Mouse (Mus musculus) liver, embryonic 15.5 days (tissue): ENCODE results near the gene Wdr78. TPM values are rescaled to one million over a fixed set of nuclear protein-coding genes. Genes with fewer than 3 reads are reported as not detected.

Experiments
- ATAC-seq: fragments of 200-750 bp; cut with Nextera tagmentation; 2 replicates; pipeline ENCODE4 v1.8.0; 2017; ENCODE audit warnings: moderate number of reproducible peaks, mild to moderate bottlenecking, moderate library complexity; ENCODE audit not compliant: insufficient read depth
- H3K27ac ChIP-seq: fragments of 300-500 bp; sonication (generic); replicated peaks from 2 replicates; pipeline ENCODE4 v1.5.1; 2015; ENCODE audit warnings: mild to moderate bottlenecking, inconsistent platforms
- H3K27me3 ChIP-seq: fragments of 300-500 bp; sonication (generic); 2 replicates; pipeline ENCODE4 v1.6.1; 2015; ENCODE audit warnings: mild to moderate bottlenecking, inconsistent platforms
- H3K36me3 ChIP-seq: fragments of 300-500 bp; sonication (generic); replicated peaks from 2 replicates; pipeline ENCODE4 v1.6.1; 2015; ENCODE audit warnings: moderate library complexity, mild to moderate bottlenecking, inconsistent platforms
- H3K4me1 ChIP-seq: fragments of 300-500 bp; sonication (generic); replicated peaks from 2 replicates; pipeline ENCODE4 v1.6.1; 2015; ENCODE audit warnings: inconsistent platforms
- H3K4me2 ChIP-seq: fragments of 300-500 bp; sonication (generic); 2 replicates; pipeline ENCODE4 v1.6.1; 2015; ENCODE audit warnings: moderate library complexity, mild to moderate bottlenecking, inconsistent platforms
- H3K4me3 ChIP-seq: fragments of 300-500 bp; sonication (generic); replicated peaks from 2 replicates; pipeline ENCODE4 v1.5.1; 2015; ENCODE audit warnings: mild to moderate bottlenecking, inconsistent platforms
- H3K9ac ChIP-seq: fragments of 300-500 bp; sonication (generic); 2 replicates; pipeline ENCODE4 v1.6.1; 2015; ENCODE audit warnings: moderate library complexity, mild to moderate bottlenecking, inconsistent platforms
- H3K9me3 ChIP-seq: fragments of 300-500 bp; sonication (generic); replicated peaks from 2 replicates; pipeline ENCODE4 v1.6.1; 2016; ENCODE audit warnings: inconsistent platforms
- WGBS: fragments of 180-500 bp; shearing (Covaris S2); methylation state at CpG from one replicate; pipeline ENCODE4 v1.1.7; 2015; ENCODE audit warnings: mixed read lengths; ENCODE audit not compliant: insufficient replicate concordance; 5-methylcytosine and 5-hydroxymethylcytosine counted together
- polyA plus RNA-seq: library from polyadenylated mRNA; unstranded; fragments of >200 nt; fragmentation: Nextera tagmentation; extraction: Ambion mirVana; gene quantifications from 2 replicates; pipeline ENCODE4 v1.2.1, GENCODE M21; 2015

The Wdr78 gene
- polyA plus RNA-seq, 1 experiment from 2014 or later, result 0.45 TPM

DNA sequence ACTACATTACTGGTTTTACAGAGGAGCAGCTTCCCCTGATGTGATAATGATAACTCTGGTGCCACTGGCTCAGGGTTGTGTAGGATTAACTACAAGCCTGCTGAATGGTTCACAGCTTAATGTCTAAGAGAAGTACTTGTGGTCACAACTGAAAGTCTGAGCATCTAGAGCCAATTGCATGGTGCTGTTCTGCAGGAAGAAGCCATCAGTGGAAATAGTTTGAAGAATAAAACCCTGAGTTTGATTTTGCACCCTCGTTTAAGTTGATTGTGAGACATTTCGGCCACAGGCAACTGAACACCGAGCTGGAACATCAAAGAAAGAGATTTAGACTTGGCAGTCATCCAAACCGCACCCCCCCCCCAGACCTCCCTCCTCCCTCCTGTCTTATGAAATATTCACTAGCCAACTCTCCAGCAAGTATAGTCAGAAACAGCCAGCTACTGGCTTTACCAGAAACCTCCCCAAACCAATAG lies 107.4 kb downstream of the Wdr78 start:
- no peak for ATAC-seq
- no peaks in the 10 kb centered on the region for H3K9me3 ChIP-seq
- H3K4me3 ChIP-seq, result no peak overlapping the region

DNA sequence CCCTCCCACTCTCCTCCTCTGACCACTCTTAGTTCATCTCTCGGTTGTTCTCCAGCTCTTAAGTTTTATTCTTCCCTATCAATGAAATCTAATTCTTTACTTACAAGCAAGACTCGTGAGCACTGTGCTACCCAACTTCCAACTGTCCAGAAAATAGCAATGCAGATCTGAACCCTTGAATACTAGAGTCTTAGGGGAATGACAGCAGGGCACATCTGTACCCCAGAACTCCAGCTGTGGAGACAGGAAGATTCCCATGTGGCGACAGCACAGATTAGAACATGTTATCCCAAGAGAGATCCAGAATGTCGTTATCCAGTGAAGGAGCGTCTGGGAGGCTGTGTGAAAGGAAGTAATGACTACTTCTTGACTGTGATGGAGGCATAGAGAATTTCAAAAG lies 108.1 kb downstream of the Wdr78 start:
- H3K4me2 ChIP-seq, result no peak overlapping the region
- ATAC-seq, result no peak
- 64% methylated on average over 5 of the region's 5 CpGs for WGBS
- no peaks in the 10 kb centered on the region for H3K9me3 ChIP-seq
- H3K27ac ChIP-seq, result no peak overlapping the region
- H3K9ac ChIP-seq, result no peak overlapping the region
- no peaks in the 10 kb centered on the region for H3K36me3 ChIP-seq
- H3K4me3 ChIP-seq, result no peak overlapping the region
- 0 out of 2 replicates have a peak, but pooled peaks cover 5% of the 10 kb centered on the region for H3K4me1 ChIP-seq
- H3K27me3 ChIP-seq, result no peaks in the 10 kb centered on the region

More for the DNA sequence above, 107.4 kb downstream of the Wdr78 start:
- H3K36me3 ChIP-seq, result no peaks in the 10 kb centered on the region
- H3K27ac ChIP-seq, result no peak overlapping the region
- H3K4me1 ChIP-seq, result 0 out of 2 replicates have a peak, but pooled peaks cover 5% of the 10 kb centered on the region
- 41% methylated on average over 4 of the region's 4 CpGs for WGBS
- H3K27me3 ChIP-seq, result no peaks in the 10 kb centered on the region
- no peak overlapping the region for H3K9ac ChIP-seq
- no peak overlapping the region for H3K4me2 ChIP-seq

DNA sequence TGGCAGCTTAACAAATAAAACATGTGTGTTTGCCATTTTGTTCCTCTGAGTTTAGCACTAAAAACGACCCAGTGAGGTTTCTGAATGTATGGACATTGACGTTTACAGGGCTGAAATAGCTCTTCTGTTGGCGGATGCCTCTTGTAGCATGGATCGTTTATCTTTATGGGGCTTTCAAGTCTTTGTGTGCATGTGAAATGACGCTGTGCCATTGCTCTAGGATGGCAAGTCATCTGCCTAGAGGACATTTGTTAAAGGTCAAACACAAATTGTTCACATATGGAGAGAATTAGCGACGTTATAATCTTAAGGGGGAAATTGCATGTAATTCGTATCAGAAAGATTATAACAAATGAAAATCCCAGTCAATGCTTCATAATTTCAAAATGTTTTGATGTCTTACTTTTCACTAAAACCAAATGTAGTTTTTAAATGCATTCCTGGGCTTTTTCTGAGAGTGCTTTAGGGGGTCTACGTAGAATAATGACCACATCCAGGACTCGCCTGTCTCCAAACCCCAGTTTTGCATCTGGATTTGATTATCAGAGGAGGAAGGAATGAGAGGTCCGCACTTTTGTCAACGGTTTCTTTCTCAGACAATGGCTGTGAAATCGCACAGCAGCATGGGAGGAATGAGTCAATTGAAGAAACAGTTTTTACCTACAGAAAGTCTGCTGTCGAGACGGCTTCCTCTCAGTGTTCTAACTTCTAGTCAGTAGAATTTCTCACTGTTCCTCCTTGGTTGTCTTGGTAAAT lies 109.0 kb downstream of the Wdr78 start:
- no peak overlapping the region for H3K9ac ChIP-seq
- no peak overlapping the region for H3K4me2 ChIP-seq
- H3K36me3 ChIP-seq, result no peaks in the 10 kb centered on the region
- no peak overlapping the region for H3K27ac ChIP-seq
- H3K9me3 ChIP-seq, result no peaks in the 10 kb centered on the region
- H3K27me3 ChIP-seq, result no peaks in the 10 kb centered on the region
- H3K4me1 ChIP-seq, result 0 out of 2 replicates have a peak, but pooled peaks cover 5% of the 10 kb centered on the region
- ATAC-seq, result no peak
- H3K4me3 ChIP-seq, result no peak overlapping the region
- WGBS, result 66% methylated on average over 15 of the region's 15 CpGs

DNA sequence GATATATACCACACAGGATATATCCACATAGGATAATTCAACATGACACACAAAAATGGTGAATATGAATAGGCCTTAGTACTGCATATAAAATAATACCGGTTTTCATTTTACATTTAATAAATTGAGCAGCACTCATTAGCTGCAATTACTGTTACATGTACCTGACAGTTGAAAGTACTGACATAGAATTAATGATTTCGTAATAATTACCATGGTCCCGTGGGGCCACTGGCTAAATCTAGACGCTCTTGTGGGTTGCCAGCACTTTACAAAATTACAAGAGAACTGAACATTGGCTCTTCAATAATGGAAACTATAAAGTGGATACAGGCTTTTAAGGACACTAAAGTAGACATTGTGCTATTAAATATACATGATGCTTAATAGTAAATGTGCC lies 109.7 kb downstream of the Wdr78 start:
- WGBS, result 69% methylated on average over 4 of the region's 4 CpGs
- Histone ChIP-seq H3K9ac (no peak overlapping the region), H3K27ac (no peak overlapping the region), H3K4me1 (0 out of 2 replicates have a peak, but pooled peaks cover 5% of the 10 kb centered on the region), H3K4me3 (no peak overlapping the region), H3K4me2 (no peak overlapping the region), H3K36me3 (no peaks in the 10 kb centered on the region), H3K9me3 (no peaks in the 10 kb centered on the region), H3K27me3 (no peaks in the 10 kb centered on the region)
- no peak for ATAC-seq

DNA sequence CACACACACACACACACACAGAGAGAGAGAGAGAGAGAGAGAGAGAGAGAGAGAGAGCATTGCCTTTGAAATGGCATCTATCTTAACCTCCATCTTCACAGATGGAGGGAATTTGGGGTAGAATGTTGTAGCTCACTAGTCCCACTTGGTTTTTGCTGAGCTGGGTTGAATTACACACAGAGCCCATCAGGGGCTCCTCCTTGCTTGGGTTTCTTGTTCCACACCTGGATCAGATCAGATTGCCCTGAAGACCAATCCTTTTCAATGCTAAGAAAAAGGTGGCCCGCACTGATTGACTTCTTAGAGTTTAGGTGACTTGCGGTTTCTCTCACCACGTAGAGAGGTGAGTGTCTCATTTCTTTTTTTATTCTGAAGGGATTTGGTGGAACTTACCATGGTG lies 122.7 kb downstream of the Wdr78 start:
- H3K27ac ChIP-seq, result no peak overlapping the region
- H3K36me3 ChIP-seq, result no peaks in the 10 kb centered on the region
- 63% methylated on average over 3 of the region's 3 CpGs for WGBS
- no peak for ATAC-seq
- no peaks in the 10 kb centered on the region for H3K4me1 ChIP-seq
- no peaks in the 10 kb centered on the region for H3K9me3 ChIP-seq
- H3K27me3 ChIP-seq, result no peaks in the 10 kb centered on the region
- H3K4me2 ChIP-seq, result no peak overlapping the region
- no peak overlapping the region for H3K9ac ChIP-seq
- no peak overlapping the region for H3K4me3 ChIP-seq

DNA sequence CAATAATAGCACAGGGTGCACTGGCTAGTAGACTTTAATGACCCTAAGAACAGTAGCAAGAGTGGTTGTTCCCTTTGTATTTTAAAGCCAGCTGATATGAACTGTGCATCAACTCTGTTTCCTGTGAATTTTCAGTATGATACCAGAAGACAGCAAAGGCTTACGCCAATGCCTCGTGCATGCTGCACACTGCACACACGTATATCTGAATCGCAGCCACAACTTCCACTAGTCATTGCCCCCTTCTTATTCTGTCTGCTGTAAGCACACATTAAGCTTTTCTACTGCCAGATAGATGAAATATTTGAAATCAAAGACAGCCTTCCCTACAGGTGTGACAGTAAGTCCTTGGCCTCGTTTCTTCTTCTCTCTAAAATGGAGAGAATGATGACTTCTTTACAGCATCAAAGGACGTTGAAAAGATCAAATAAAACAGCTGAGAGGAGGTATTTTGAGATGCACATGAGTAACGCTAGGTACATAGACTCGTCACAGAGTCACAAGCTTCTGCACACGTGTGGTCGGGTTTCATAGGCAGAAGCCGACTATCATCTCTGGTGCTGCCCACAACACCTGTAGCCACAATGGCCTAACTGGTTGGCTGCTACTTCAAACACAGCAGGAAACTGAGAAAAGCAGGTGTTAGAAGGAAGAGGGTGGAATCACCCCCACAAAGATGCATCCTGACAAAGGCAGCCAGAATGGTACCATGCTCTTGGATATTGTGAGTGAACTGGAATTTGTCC lies 123.6 kb downstream of the Wdr78 start:
- no peaks in the 10 kb centered on the region for H3K27me3 ChIP-seq
- H3K4me3 ChIP-seq, result no peak overlapping the region
- H3K4me1 ChIP-seq, result no peaks in the 10 kb centered on the region
- no peak for ATAC-seq
- 64% methylated on average over 11 of the region's 11 CpGs for WGBS
- no peaks in the 10 kb centered on the region for H3K36me3 ChIP-seq
- no peak overlapping the region for H3K27ac ChIP-seq
- no peak overlapping the region for H3K9ac ChIP-seq
- H3K4me2 ChIP-seq, result no peak overlapping the region
- H3K9me3 ChIP-seq, result no peaks in the 10 kb centered on the region

DNA sequence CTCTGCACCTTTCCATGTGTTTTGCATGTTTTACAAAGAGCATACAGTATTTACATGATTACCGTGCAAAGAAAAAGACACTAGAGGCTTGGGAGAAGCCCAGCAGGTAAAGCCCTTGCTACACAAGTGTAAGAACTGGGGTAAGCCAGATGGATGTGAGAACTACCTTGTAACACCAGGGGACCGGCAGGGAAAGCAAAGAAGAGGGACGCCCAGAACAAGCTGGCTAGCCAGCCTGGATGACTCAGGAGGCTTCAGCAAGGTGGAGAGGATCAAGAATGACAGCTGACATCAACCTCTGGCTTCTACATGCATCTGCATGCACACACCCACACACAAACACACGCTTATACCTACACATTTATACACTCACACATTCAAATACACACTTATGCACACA lies 124.3 kb downstream of the Wdr78 start:
- Histone ChIP-seq H3K27ac (no peak overlapping the region), H3K27me3 (no peaks in the 10 kb centered on the region), H3K36me3 (no peaks in the 10 kb centered on the region), H3K9ac (no peak overlapping the region), H3K4me3 (no peak overlapping the region), H3K9me3 (no peaks in the 10 kb centered on the region), H3K4me2 (no peak overlapping the region), H3K4me1 (no peaks in the 10 kb centered on the region)
- no peak for ATAC-seq
- WGBS, result 58% methylated on average over 4 of the region's 4 CpGs

DNA sequence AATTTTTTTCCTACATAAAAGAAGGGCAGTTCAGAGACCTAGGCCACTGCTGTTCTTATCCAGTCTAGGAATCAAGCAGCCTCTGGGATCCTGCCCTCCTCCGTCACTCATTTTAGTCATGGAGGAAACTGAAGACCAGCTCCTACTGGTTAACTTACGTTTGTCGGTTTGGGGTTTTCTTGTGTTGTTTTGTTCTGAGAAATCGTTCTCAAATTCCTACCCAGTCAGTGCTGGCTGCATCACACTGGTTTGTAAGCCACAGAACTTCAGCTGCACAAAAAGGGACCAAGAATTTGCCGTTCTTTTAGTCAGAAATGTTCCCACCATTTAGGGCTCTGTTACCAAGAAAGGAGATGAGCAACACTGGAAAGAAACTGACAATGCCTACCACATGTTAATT lies 125.0 kb downstream of the Wdr78 start:
- no peak for ATAC-seq
- Histone ChIP-seq H3K27ac (no peak overlapping the region), H3K36me3 (no peaks in the 10 kb centered on the region), H3K27me3 (no peaks in the 10 kb centered on the region), H3K4me3 (no peak overlapping the region), H3K9me3 (no peaks in the 10 kb centered on the region), H3K4me2 (no peak overlapping the region), H3K9ac (no peak overlapping the region), H3K4me1 (no peaks in the 10 kb centered on the region)
- 51% methylated on average over 5 of the region's 5 CpGs for WGBS

DNA sequence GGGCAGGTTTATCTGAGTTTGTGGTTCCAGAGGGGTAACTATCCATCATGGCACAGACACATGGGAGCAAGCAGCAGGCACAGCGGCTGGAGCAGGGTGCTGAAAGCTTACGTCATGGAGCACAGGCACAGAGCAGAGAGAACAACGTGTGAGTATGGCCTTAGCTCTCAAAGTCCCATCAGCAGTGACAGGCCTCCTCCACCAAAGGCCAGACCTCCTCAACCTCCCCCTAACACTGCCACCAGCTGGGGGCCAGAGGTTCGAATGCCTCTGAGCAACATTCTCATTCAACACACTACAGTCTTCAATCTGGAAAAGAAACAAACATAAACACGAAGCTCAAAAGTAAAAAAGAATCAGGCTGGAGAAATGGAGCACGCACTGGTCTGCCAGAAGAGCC lies 125.8 kb downstream of the Wdr78 start:
- no peak overlapping the region for H3K4me2 ChIP-seq
- no peak overlapping the region for H3K27ac ChIP-seq
- H3K4me1 ChIP-seq, result no peaks in the 10 kb centered on the region
- ATAC-seq, result no peak
- H3K9ac ChIP-seq, result no peak overlapping the region
- no peak overlapping the region for H3K4me3 ChIP-seq
- H3K27me3 ChIP-seq, result no peaks in the 10 kb centered on the region
- H3K9me3 ChIP-seq, result no peaks in the 10 kb centered on the region
- 59% methylated on average over 6 of the region's 6 CpGs for WGBS
- H3K36me3 ChIP-seq, result no peaks in the 10 kb centered on the region
